Mouse (Mus musculus): ENCODE measurements around the gene Ubap2. TPM values are rescaled to one million over a fixed set of nuclear protein-coding genes. Genes with fewer than 3 reads are reported as not detected.

Ubap2 gene
- total RNA-seq, 1 experiment, result 41.2 TPM

- peak overlapping the region; percentile 50; the same call in 1 of the 2 replicates for H3K27ac ChIP-seq (ENCODE audit: insufficient read depth, low read depth, low read length, poor library complexity, severe bottlenecking)
- no peaks in the 10 kb centered on the region for H3K9me3 ChIP-seq (ENCODE audit: control insufficient read depth, insufficient read depth, low read depth, low read length)
- peak overlapping the region; percentile 26; the same call in 1 of the 2 replicates for H3K9ac ChIP-seq (ENCODE audit: insufficient read depth, low read depth, low read length, poor library complexity, severe bottlenecking)
- TF ChIP-seq ZC3H11A (IDR thresholded peaks at IDR 0.05; ENCODE audit: borderline replicate concordance, low read depth, low read length) (no peak), ZNF384 (IDR thresholded peaks at IDR 0.05; ENCODE audit: low read depth, low read length) (no peak), HCFC1 (IDR thresholded peaks at IDR 0.05; ENCODE audit: borderline replicate concordance, insufficient read depth, low read length) (no peak)
- H3K4me3 ChIP-seq (ENCODE audit: insufficient read depth in 1 of 2, low read depth in 1 of 2, low read length in 2 of 2, poor library complexity in 1 of 2, severe bottlenecking in 1 of 2), result no peak overlapping the region
- in situ Hi-C loops (cut with MboI; ENCODE audit: low sequenced_read_pairs in 2 of 2, unreplicated experiment in 2 of 2), result no loop called here
- DNase-seq (ENCODE audit: low read depth, low spot score), result no peak
- H3K4me1 ChIP-seq (ENCODE audit: control insufficient read depth in 2 of 2, insufficient read depth in 2 of 2, low read length in 2 of 2, poor library complexity in 1 of 2), result peaks cover 5 to 10% of the 10 kb centered on the region in 2 experiments
- H3K36me3 ChIP-seq (ENCODE audit: control insufficient read depth, insufficient read depth, low read length, poor library complexity, severe bottlenecking), result no peaks in the 10 kb centered on the region
Observed at GRCm38 (mm10) chr4:41153146-41153545, 121.8 kb downstream of the Ubap2 start.

GRCm38 (mm10) chr4:41151186-41151585 lies 123.8 kb downstream of the Ubap2 start:
- peak overlapping the region; percentile 48 for H3K27ac ChIP-seq (ENCODE audit: insufficient read depth, low read depth, low read length, poor library complexity, severe bottlenecking)
- no peaks in the 10 kb centered on the region for H3K36me3 ChIP-seq (ENCODE audit: control insufficient read depth, insufficient read depth, low read length, poor library complexity, severe bottlenecking)
- in situ Hi-C loops (cut with MboI; ENCODE audit: low sequenced_read_pairs in 2 of 2, unreplicated experiment in 2 of 2), result no loop called here
- no peak for TF ChIP-seq CHD2 (IDR thresholded peaks at IDR 0.05; ENCODE audit: low read depth, low read length)
- TF ChIP-seq ZNF384 (IDR thresholded peaks at IDR 0.05; ENCODE audit: low read depth, low read length), result no peak
- peak overlapping the region; percentile 33; the same call in 1 of the 2 replicates for H3K9ac ChIP-seq (ENCODE audit: insufficient read depth, low read depth, low read length, poor library complexity, severe bottlenecking)
- DNase-seq (ENCODE audit: low read depth, low spot score), result no peak
- H3K4me1 ChIP-seq (ENCODE audit: control insufficient read depth in 2 of 2, insufficient read depth in 2 of 2, low read length in 2 of 2, poor library complexity in 1 of 2), result peaks cover 3 to 8% of the 10 kb centered on the region in 2 experiments; a peak in 2 of 4 replicates
- peak overlapping the region in 1 of 2 experiments; percentile 44; a peak in 1 of 4 replicates for H3K4me3 ChIP-seq (ENCODE audit: insufficient read depth in 1 of 2, low read depth in 1 of 2, low read length in 2 of 2, poor library complexity in 1 of 2, severe bottlenecking in 1 of 2)
- H3K9me3 ChIP-seq (ENCODE audit: control insufficient read depth, insufficient read depth, low read depth, low read length), result no peaks in the 10 kb centered on the region

- Histone ChIP-seq H3K4me1 (ENCODE audit: control insufficient read depth in 2 of 2, insufficient read depth in 2 of 2, low read length in 2 of 2, poor library complexity in 1 of 2) (peaks cover 3 to 6% of the 10 kb centered on the region in 2 experiments; a peak in 2 of 4 replicates), H3K36me3 (ENCODE audit: control insufficient read depth, insufficient read depth, low read length, poor library complexity, severe bottlenecking) (no peaks in the 10 kb centered on the region), H3K9ac (ENCODE audit: insufficient read depth, low read depth, low read length, poor library complexity, severe bottlenecking) (no peak overlapping the region), H3K27ac (ENCODE audit: insufficient read depth, low read depth, low read length, poor library complexity, severe bottlenecking) (no peak overlapping the region; the same call in 1 of the 2 replicates), H3K4me3 (ENCODE audit: insufficient read depth in 1 of 2, low read depth in 1 of 2, low read length in 2 of 2, poor library complexity in 1 of 2, severe bottlenecking in 1 of 2) (no peak overlapping the region), H3K9me3 (ENCODE audit: control insufficient read depth, insufficient read depth, low read depth, low read length) (no peaks in the 10 kb centered on the region)
- in situ Hi-C loops (cut with MboI; ENCODE audit: low sequenced_read_pairs in 2 of 2, unreplicated experiment in 2 of 2), result no loop called here
- DNase-seq (ENCODE audit: low read depth, low spot score), result no peak
- TF ChIP-seq ZC3H11A (IDR thresholded peaks at IDR 0.05; ENCODE audit: borderline replicate concordance, low read depth, low read length) (no peak), MAFK (IDR thresholded peaks at IDR 0.05; ENCODE audit: insufficient read depth, low read depth, low read length) (no peak), ZNF384 (IDR thresholded peaks at IDR 0.05; ENCODE audit: low read depth, low read length) (no peak), CHD2 (IDR thresholded peaks at IDR 0.05; ENCODE audit: low read depth, low read length) (no peak), HCFC1 (IDR thresholded peaks at IDR 0.05; ENCODE audit: borderline replicate concordance, insufficient read depth, low read length) (no peak)
Observed at GRCm38 (mm10) chr4:41149891-41150290, 125.1 kb downstream of the Ubap2 start.

Other genes starting within 250 kb of the Ubap2 start
- 0.11 TPM in 1 of 2 replicates, not detected in the other for gene Aqp7, start 227.0 kb downstream of the Ubap2 start, total RNA-seq (2012; rRNA removed)
- 62.9 and 87.0 TPM in 2 replicates for gene Aqp3, start 177.0 kb downstream of the Ubap2 start, total RNA-seq (2012; rRNA removed)
- 67.5 and 69.4 TPM in 2 replicates for gene Nol6, start 150.7 kb downstream of the Ubap2 start, total RNA-seq (2012; rRNA removed)
- 47.4 and 52.3 TPM in 2 replicates for gene Ube2r2, start 139.4 kb downstream of the Ubap2 start, total RNA-seq (2012; rRNA removed)
- gene Dcaf12, start 39.7 kb upstream of the Ubap2 start, total RNA-seq (2012; rRNA removed), result 20.4 and 27.7 TPM in 2 replicates
- gene Ubap1, start 73.9 kb upstream of the Ubap2 start, total RNA-seq (2012; rRNA removed), result 24.3 and 27.5 TPM in 2 replicates
- gene Kif24, start 189.7 kb upstream of the Ubap2 start, total RNA-seq (2012; rRNA removed), result 9.7 and 13.1 TPM in 2 replicates
- 11.9 and 19.8 TPM in 2 replicates for gene Nudt2, start 190.0 kb upstream of the Ubap2 start, total RNA-seq (2012; rRNA removed)
- gene AI464131, start 227.9 kb upstream of the Ubap2 start, total RNA-seq (2012; rRNA removed), result 6.4 and 11.6 TPM in 2 replicates
- gene 1110017D15Rik, start 242.2 kb upstream of the Ubap2 start, total RNA-seq (2012; rRNA removed), result not detected in 2 replicates

All from ES-E14 (cell line).